Mouse (Mus musculus) neural tube, embryonic 12.5 days (tissue): ENCODE results near the gene Kncn. TPM values are rescaled to one million over a fixed set of nuclear protein-coding genes. Genes with fewer than 3 reads are reported as not detected.

Source experiments
- ATAC-seq: fragments of 200-750 bp; cut with Nextera tagmentation; 2 replicates; pipeline ENCODE4 v1.8.0; 2017; ENCODE audit warnings: low read depth, mild to moderate bottlenecking, moderate TSS enrichment, moderate library complexity; ENCODE audit not compliant: low FRiP score
- H3K27ac ChIP-seq: fragments of 300-500 bp; sonication (generic); 2 replicates; pipeline ENCODE4 v1.5.1; 2016
- H3K27me3 ChIP-seq: fragments of 300-500 bp; sonication (generic); replicated peaks from 2 replicates; pipeline ENCODE4 v1.6.1; 2016; ENCODE audit warnings: mild to moderate bottlenecking
- H3K36me3 ChIP-seq: fragments of 300-500 bp; sonication (generic); 2 replicates; pipeline ENCODE4 v1.6.1; 2016; ENCODE audit warnings: mild to moderate bottlenecking
- H3K4me1 ChIP-seq: fragments of 300-500 bp; sonication (generic); 2 replicates; pipeline ENCODE4 v1.6.1; 2016
- H3K4me2 ChIP-seq: fragments of 300-500 bp; sonication (generic); replicated peaks from 2 replicates; pipeline ENCODE4 v1.6.1; 2016; ENCODE audit warnings: mild to moderate bottlenecking
- H3K4me3 ChIP-seq: fragments of 300-500 bp; sonication (generic); 2 replicates; pipeline ENCODE4 v1.5.1; 2016
- H3K9ac ChIP-seq: fragments of 300-500 bp; sonication (generic); 2 replicates; pipeline ENCODE4 v1.6.1; 2016; ENCODE audit warnings: mild to moderate bottlenecking
- H3K9me3 ChIP-seq: fragments of 300-500 bp; sonication (generic); 2 replicates; pipeline ENCODE4 v1.6.1; 2016; ENCODE audit warnings: mild to moderate bottlenecking
- WGBS: fragments of 180-500 bp; shearing (Covaris S2); methylation state at CpG from one replicate; pipeline ENCODE4 v1.1.7; 2016; 5-methylcytosine and 5-hydroxymethylcytosine counted together
- polyA plus RNA-seq: library from polyadenylated mRNA; unstranded; fragments of >200 nt; fragmentation: Nextera tagmentation; extraction: Ambion mirVana; gene quantifications from 2 replicates; pipeline ENCODE4 v1.2.1, GENCODE M21; 2016

Kncn gene
- polyA plus RNA-seq, 1 experiment from 2014 or later, result not detected

DNA sequence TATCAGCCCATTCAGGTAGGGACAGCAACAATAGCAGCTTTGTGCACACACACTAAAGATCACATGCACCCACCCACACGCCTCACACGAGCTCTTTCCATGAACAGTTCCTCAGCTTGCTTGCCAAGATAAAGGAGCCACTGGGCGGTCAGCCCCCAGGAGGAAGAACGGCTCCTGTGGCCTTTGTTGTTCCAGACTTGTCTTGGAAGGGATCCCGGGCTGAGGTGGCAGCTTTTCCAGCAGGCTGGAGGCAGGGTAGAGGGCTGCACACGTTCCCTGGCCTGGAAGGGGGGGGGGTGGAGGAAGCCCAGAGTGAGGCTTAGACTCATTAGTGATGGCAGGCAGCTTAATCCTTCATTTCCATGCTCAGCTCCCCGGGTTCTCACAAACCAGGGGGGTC is 24.4 kb downstream of the Kncn start:
- no peak overlapping the region for H3K4me3 ChIP-seq
- H3K4me1 ChIP-seq, result peaks cover 24% of the 10 kb centered on the region
- no peaks in the 10 kb centered on the region for H3K9me3 ChIP-seq
- peaks cover 88% of the 10 kb centered on the region for H3K27me3 ChIP-seq
- 21% methylated on average over 7 of the region's 7 CpGs for WGBS
- ATAC-seq, result no peak
- no peaks in the 10 kb centered on the region for H3K36me3 ChIP-seq
- no peak overlapping the region for H3K9ac ChIP-seq
- H3K27ac ChIP-seq, result no peak overlapping the region
- no peak overlapping the region for H3K4me2 ChIP-seq

DNA sequence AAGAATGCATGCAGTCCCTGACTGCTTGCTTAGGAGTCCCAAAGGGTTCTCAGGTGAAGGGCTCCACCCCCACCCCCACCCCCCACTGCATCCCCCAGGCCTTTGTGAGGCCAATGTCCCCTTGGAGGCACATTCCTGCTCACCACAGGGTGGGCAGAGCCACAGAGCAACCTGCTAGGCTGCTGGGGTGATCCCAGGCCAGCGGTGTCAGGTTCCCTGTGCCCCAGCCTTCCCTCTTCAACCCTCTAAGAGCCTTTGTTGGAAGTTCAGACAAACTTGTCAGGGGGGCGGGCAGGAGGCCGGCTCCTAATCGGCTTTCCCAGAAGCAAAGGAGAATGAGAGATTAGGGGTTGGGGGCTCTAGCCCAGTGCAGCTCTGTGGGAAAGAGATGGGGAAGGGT is 27.4 kb downstream of the Kncn start:
- H3K36me3 ChIP-seq, result no peaks in the 10 kb centered on the region
- no peak overlapping the region for H3K9ac ChIP-seq
- H3K4me2 ChIP-seq, result no peak overlapping the region
- H3K27me3 ChIP-seq, result peaks cover 81% of the 10 kb centered on the region
- WGBS, result 6% methylated on average over 4 of the region's 4 CpGs
- ATAC-seq, result no peak
- no peaks in the 10 kb centered on the region for H3K4me1 ChIP-seq
- H3K4me3 ChIP-seq, result no peak overlapping the region
- H3K27ac ChIP-seq, result no peak overlapping the region
- H3K9me3 ChIP-seq, result no peaks in the 10 kb centered on the region

DNA sequence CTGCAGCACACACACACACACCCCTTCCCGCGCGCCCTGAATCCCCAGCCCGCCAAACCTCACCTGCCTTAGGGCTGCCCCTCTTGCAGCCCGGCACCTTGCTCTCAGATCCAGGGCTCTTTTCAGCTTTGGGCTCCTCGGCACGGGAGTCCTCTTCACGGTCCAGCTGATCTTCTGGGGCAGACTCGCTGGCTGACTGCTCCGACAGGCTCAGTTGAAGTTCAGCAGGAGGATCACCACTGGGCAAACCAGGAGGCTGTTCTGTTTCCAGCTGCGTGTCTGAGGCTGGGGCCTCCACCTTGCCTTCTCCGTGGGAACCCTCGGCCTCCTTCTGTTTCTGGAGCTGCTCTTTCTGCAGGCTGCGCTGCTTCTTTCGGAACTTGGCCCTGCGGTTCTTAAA is 35.7 kb downstream of the Kncn start:
- Histone ChIP-seq H3K9me3 (no peaks in the 10 kb centered on the region), H3K4me3 (no peak overlapping the region), H3K4me2 (no peak overlapping the region), H3K4me1 (peaks cover 5% of the 10 kb centered on the region; the same call in 1 of the 2 replicates), H3K27me3 (peaks cover 76% of the 10 kb centered on the region), H3K27ac (no peak overlapping the region), H3K9ac (no peak overlapping the region), H3K36me3 (no peaks in the 10 kb centered on the region)
- ATAC-seq, result no peak
- 80% methylated on average over 16 of the region's 16 CpGs for WGBS

DNA sequence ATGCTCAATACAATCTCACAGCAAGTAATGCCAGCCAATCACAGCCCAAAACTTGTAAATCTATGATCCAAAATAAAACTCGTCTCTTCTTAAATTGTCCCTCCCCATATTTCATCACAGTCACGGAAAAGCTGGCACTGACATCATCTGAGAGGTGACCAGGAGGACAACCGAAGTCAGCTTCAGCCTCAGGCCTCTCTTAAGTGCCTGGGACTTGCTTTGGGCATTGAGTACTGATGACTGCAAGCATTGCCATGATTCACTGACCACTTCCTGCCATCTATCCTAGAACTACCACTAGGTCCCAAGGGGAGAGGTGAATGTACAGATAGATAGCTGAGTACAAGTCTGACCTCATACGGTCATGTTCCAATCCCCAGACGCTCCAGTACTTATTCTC is 38.5 kb downstream of the Kncn start:
- no peak for ATAC-seq
- Histone ChIP-seq H3K27ac (no peak overlapping the region), H3K27me3 (peaks cover 63% of the 10 kb centered on the region)

DNA sequence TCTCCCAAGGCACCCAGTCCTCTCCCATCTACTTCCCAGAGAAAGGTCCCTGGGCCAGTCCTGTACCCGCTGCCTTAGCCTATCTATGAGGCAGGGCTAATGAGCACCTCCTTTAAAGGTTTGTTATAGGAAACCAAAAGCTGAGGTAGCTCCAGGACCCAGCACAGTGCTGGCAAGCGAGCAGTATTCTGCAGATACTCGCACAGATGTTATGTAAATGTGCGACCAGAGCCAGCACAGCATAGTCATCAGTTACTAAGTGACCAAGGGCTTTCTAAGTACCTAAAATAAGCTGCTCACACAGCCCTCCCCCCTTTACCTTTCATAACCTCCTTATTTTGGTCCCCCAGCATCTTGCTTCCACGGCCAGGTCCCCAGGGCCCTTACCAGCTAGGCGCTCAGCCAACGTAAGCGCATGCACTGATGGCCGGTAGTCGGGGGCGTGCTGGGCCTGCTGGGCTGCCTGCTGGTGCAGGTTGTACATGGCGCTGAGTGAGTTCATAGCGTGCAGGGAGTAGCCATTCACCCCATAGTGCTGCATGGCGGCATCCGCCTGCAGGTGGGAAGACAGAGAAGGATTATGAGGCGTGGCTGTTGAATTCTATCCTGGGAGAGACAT is 39.2 kb downstream of the Kncn start:
- no peaks in the 10 kb centered on the region for H3K36me3 ChIP-seq
- H3K4me1 ChIP-seq, result no peaks in the 10 kb centered on the region
- no peak overlapping the region for H3K4me2 ChIP-seq
- no peak for ATAC-seq
- H3K9me3 ChIP-seq, result no peaks in the 10 kb centered on the region
- 73% methylated on average over 16 of the region's 16 CpGs for WGBS
- H3K27ac ChIP-seq, result no peak overlapping the region
- H3K9ac ChIP-seq, result no peak overlapping the region
- H3K4me3 ChIP-seq, result no peak overlapping the region
- H3K27me3 ChIP-seq, result peaks cover 63% of the 10 kb centered on the region

More for the DNA sequence above, 38.5 kb downstream of the Kncn start:
- WGBS, result 86% methylated on average over 5 of the region's 5 CpGs
- no peak overlapping the region for H3K4me3 ChIP-seq
- H3K4me2 ChIP-seq, result no peak overlapping the region
- H3K9ac ChIP-seq, result no peak overlapping the region
- peaks cover 5% of the 10 kb centered on the region; the same call in 1 of the 2 replicates for H3K4me1 ChIP-seq
- no peaks in the 10 kb centered on the region for H3K9me3 ChIP-seq
- no peaks in the 10 kb centered on the region for H3K36me3 ChIP-seq

DNA sequence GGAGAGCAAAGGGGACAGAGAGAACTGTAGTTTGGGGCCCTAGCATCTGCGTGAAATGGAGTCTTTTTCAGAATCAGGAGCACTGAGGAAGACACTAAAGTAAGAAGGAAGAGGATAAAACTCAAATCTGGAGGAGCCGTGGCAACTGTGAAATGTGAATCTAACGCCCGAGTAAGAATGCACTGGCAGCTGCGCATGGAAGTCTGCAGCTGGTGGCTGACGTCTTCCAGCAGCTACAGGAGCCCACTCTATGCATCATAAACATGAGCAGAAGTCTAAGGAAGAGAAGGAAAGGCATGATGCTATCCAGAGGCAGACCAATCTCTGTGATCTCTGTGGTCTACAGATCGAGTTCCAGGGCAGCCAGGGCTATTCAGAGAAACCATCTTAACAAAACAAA is 43.4 kb downstream of the Kncn start:
- H3K9me3 ChIP-seq, result no peaks in the 10 kb centered on the region
- H3K9ac ChIP-seq, result no peak overlapping the region
- H3K36me3 ChIP-seq, result no peaks in the 10 kb centered on the region
- ATAC-seq, result no peak
- 56% methylated on average over 7 of the region's 7 CpGs for WGBS
- H3K4me3 ChIP-seq, result no peak overlapping the region
- H3K4me2 ChIP-seq, result no peak overlapping the region
- no peak overlapping the region for H3K27ac ChIP-seq
- H3K27me3 ChIP-seq, result peaks cover 71% of the 10 kb centered on the region
- no peaks in the 10 kb centered on the region for H3K4me1 ChIP-seq

DNA sequence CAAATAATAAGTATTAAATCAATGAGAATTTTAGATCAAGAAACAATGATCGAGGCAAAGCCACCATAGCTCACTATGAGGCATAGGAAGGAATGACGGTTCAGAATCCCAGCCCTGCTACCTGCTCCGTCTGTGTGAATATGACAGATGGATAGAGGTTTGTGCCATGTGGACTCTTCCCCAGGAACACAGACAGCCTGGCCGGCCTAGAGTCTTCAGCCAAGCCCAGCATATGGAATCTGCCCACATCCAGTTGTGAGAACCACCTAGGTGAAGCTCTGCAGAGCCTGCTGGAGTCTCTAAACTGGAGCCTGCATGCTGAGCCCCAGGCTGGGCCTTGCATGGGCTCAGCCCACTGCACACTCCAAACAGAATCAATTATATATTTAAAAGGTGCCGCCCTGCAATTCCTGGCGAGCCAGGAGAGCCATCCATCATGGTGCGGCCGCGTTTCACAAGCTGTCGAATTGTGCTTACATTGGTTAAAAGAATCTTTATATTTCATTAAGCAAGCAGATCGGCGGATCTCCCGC is 47.4 kb downstream of the Kncn start:
- 35% methylated on average over 13 of the region's 13 CpGs for WGBS
- Histone ChIP-seq H3K9ac (no peak overlapping the region), H3K4me1 (peaks cover 9% of the 10 kb centered on the region), H3K27ac (no peak overlapping the region), H3K9me3 (no peaks in the 10 kb centered on the region), H3K4me3 (no peak overlapping the region), H3K4me2 (no peak overlapping the region), H3K36me3 (no peaks in the 10 kb centered on the region), H3K27me3 (peaks cover 97% of the 10 kb centered on the region)
- no peak for ATAC-seq

DNA sequence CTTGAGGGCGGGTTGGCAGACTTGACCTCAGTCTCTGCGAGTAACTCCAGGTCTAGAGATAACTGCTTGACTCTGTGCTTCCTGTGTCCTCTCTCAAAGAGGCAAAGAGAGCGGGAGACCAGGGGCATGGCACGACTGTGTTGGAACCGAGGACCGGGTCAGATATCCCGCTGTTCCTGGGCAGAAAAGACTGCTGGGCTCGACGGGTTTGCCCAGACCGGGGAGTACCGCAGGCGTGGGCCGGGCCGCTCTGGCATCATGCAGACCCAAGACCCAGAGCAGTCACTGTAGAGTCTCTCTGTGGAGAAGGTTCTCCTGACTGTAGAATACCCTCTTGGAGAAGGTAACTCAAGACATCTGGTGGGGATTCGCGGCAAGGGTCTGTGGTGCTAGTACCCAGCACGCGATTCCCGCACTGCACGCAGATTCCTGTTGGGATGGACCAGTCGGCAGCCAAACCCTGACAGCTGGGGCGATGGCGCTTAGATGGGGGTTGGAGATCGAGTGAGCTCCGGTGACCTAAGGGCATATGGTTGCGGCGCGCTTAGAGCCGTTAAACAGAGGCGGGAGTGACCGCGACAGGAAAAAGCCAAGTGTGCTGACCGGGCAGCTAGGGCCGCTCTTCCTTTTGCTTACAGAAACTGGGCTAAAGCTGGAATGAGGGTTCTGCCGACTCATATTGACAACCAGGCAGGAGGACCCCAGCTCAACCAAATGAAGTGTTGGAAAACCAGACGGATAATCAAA is 51.8 kb downstream of the Kncn start:
- Histone ChIP-seq H3K4me1 (peaks cover 25% of the 10 kb centered on the region), H3K4me2 (peak overlapping the region; percentile 24), H3K9ac (no peak overlapping the region), H3K27ac (no peak overlapping the region), H3K36me3 (no peaks in the 10 kb centered on the region), H3K9me3 (no peaks in the 10 kb centered on the region), H3K27me3 (peaks cover 100% of the 10 kb centered on the region), H3K4me3 (no peak overlapping the region)
- ATAC-seq, result no peak
- WGBS, result under 1% methylated on average over 36 of the region's 36 CpGs

DNA sequence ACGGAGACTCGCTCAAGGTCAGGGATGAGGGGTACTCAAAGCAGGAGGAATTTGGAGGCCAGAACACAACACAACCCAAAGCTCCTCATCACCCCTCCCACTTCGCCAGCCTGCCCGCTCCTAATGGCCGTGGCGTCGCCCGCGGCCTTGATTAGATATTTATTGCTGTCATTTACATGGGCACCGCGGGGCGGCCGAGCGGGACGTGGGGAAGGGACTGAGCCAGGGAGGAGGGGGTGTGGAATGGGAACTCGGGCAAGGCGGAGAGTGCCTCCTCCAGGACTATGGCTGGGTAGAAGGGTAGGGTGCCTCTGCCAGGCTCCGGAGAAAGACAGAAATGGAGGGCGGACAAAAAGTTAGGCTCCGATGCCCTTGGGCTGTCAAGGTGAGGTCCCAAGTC is 52.4 kb downstream of the Kncn start:
- WGBS, result under 1% methylated on average over 20 of the region's 20 CpGs
- Histone ChIP-seq H3K4me2 (peak overlapping the region; percentile 24), H3K27ac (no peak overlapping the region)

DNA sequence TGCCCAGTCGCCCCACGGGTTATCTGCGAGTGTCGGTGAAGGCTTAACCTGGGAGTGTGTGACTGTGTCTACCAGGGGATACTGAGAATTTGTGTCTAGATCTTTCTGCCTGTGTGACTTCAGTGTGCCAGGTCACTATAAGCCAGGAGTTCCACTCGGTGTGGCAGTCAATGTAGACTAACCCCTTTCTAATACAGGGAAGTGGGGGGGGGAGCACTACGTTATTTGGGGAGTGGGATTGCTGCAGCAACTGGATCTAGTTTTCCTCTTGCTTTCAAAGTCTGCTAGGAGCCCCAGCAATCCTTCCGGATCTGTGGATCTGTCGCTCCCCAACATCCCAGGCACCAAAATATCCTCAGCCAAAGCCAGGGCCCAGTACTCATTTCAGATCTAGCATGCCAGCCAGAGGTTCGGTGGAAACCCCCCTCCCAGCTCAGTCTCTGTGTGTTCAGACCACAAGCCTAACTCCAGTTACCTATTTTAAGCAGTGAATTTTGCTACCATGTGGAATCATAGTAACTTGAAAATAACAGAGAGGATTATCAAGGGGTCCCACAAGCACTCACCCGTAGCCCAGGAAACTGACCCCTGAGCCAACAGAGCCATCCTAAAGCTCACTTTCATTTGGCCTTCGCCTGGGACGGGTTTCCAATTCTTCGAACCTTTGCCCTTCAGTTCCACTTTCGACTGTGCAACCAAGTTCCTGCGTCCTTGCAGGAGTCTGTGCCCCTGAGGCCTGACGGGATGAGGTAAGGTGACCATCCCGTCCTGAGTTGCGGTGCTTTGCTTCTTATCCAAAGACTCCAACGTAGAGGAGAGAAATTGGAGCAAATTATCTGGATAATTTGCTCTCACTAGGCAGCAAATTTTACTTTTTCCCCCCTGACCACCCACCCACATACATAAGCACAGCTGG is 53.1 kb downstream of the Kncn start:
- no peak overlapping the region for H3K4me3 ChIP-seq
- no peak for ATAC-seq
- no peak overlapping the region for H3K4me2 ChIP-seq

More for the DNA sequence above, 52.4 kb downstream of the Kncn start:
- ATAC-seq, result peak; percentile 46; the same call in 1 of the 2 replicates
- no peak overlapping the region for H3K4me3 ChIP-seq
- peaks cover 100% of the 10 kb centered on the region for H3K27me3 ChIP-seq
- no peaks in the 10 kb centered on the region for H3K9me3 ChIP-seq
- H3K4me1 ChIP-seq, result peaks cover 25% of the 10 kb centered on the region
- no peaks in the 10 kb centered on the region for H3K36me3 ChIP-seq
- no peak overlapping the region for H3K9ac ChIP-seq

DNA sequence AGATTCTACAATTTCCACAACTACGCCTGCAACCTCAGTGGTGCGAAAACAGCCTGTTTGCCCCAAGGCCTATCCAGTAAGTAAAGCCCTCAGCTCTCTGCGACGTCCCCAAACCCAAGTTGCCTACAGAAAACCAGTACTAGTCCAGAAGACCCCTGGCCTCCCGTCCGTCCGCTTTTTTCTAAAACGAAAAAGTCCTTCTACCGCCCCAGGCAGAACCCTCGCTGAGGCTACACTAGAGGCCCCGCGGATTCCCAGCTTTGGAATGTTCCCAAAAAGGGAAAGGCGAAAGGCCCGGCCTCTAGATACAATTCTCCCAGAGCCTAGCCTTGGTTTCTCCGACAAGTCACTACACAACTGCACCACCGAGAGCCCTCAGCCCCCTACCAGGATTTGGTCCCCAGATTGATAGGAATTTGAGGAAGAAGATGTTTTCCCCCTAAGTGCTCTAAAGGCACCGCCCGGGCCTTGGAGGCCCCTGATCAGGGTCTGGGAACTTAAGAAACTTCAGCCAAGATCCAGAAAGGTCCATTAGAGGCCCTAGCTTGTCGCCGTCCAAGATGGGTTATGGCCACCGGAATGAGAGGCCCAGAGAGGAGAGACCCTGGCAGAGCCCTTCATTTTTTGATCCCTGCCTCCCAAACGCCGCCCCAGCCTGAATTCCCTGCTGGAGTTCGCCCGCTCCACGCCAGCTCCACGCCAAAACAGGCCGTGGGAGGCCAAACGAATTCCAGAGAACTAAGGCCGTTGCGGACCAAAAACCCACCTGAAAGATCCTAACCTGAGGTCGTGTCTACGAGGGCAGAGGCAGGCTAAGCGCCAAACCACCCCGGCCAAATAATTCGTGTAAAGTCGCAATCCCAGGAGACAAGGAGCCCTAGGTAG is 54.3 kb downstream of the Kncn start:
- H3K9ac ChIP-seq, result no peak overlapping the region
- WGBS, result 1% methylated on average over 37 of the region's 37 CpGs
- no peak overlapping the region for H3K4me3 ChIP-seq
- H3K9me3 ChIP-seq, result no peaks in the 10 kb centered on the region
- ATAC-seq, result no peak
- peaks cover 26% of the 10 kb centered on the region for H3K4me1 ChIP-seq
- no peak overlapping the region for H3K27ac ChIP-seq
- no peaks in the 10 kb centered on the region for H3K36me3 ChIP-seq
- peaks cover 100% of the 10 kb centered on the region for H3K27me3 ChIP-seq
- peak overlapping the region; percentile 63; the same call in 1 of the 2 replicates for H3K4me2 ChIP-seq

More for the DNA sequence above, 53.1 kb downstream of the Kncn start:
- peaks cover 25% of the 10 kb centered on the region for H3K4me1 ChIP-seq
- H3K27ac ChIP-seq, result no peak overlapping the region
- H3K9ac ChIP-seq, result no peak overlapping the region
- H3K36me3 ChIP-seq, result no peaks in the 10 kb centered on the region
- H3K9me3 ChIP-seq, result no peaks in the 10 kb centered on the region
- 2% methylated on average over 19 of the region's 19 CpGs for WGBS
- peaks cover 100% of the 10 kb centered on the region for H3K27me3 ChIP-seq
